Mouse (Mus musculus) embryonic facial prominence, embryonic 14.5 days (tissue): ENCODE data around the gene Lurap1. TPM values are rescaled to one million over a fixed set of nuclear protein-coding genes. Genes with fewer than 3 reads are reported as not detected.
A peak's percentile ranks its signal among the peaks of the same experiment; 100 is the strongest.

Source experiments
- ATAC-seq: fragments of 200-750 bp; cut with Nextera tagmentation; 2 replicates; pipeline ENCODE4 v1.8.0; 2017; ENCODE audit warnings: low read depth, moderate number of reproducible peaks, moderate TSS enrichment
- DNase-seq: peaks from one replicate; pipeline ENCODE4 v3.0.0-alpha.2; 2015; ENCODE audit warnings: low spot score
- H3K27ac ChIP-seq: fragments of 300-500 bp; sonication (generic); replicated peaks from 2 replicates; pipeline ENCODE4 v1.5.1; 2014; ENCODE audit warnings: low read depth, mild to moderate bottlenecking, low read length, moderate library complexity
- H3K27me3 ChIP-seq: fragments of 300-500 bp; sonication (generic); replicated peaks from 2 replicates; pipeline ENCODE4 v1.6.1; 2014; ENCODE audit warnings: low read length; ENCODE audit not compliant: control insufficient read depth, insufficient read depth
- H3K36me3 ChIP-seq: fragments of 300-500 bp; sonication (generic); 2 replicates; pipeline ENCODE4 v1.6.1; 2014; ENCODE audit warnings: low read length, mixed read lengths; ENCODE audit not compliant: control insufficient read depth, insufficient read depth
- H3K4me1 ChIP-seq: fragments of 300-500 bp; sonication (generic); 2 replicates; pipeline ENCODE4 v1.6.1; 2014; ENCODE audit warnings: antibody characterized with exemption, low read length; ENCODE audit not compliant: control insufficient read depth, insufficient read depth
- H3K4me2 ChIP-seq: fragments of 300-500 bp; sonication (generic); 2 replicates; pipeline ENCODE4 v1.6.1; 2014; ENCODE audit warnings: low read depth, mild to moderate bottlenecking, low read length, moderate library complexity, mixed read lengths
- H3K4me3 ChIP-seq: fragments of 300-500 bp; sonication (generic); 2 replicates; pipeline ENCODE4 v1.5.1; 2014; ENCODE audit warnings: low read depth, mild to moderate bottlenecking, low read length
- H3K9ac ChIP-seq: fragments of 300-500 bp; sonication (generic); 2 replicates; pipeline ENCODE4 v1.6.1; 2014; ENCODE audit warnings: low read depth, mild to moderate bottlenecking, low read length, moderate library complexity, mixed read lengths
- H3K9me3 ChIP-seq: fragments of 300-500 bp; sonication (generic); 2 replicates; pipeline ENCODE4 v1.6.1; 2016; ENCODE audit warnings: low read length; ENCODE audit not compliant: control insufficient read depth
- WGBS: fragments of 180-500 bp; shearing (Covaris S2); extraction: QIAGEN DNeasy Blood & Tissue Kit; methylation state at CpG from one replicate; pipeline ENCODE4 v1.1.7; 2014; 5-methylcytosine and 5-hydroxymethylcytosine counted together
- polyA plus RNA-seq: library from polyadenylated mRNA; unstranded; fragments of >200 nt; fragmentation: Nextera tagmentation; extraction: Ambion mirVana; gene quantifications from 2 replicates; pipeline ENCODE4 v1.2.1, GENCODE M21; 2014

Gene Lurap1
- polyA plus RNA-seq, 1 experiment from 2014 or later, result 2.4 TPM

- no peaks in the 10 kb centered on the region for H3K4me1 ChIP-seq
- H3K4me2 ChIP-seq, result no peak overlapping the region
- 92% methylated on average over 6 of the region's 6 CpGs for WGBS
- no peaks in the 10 kb centered on the region for H3K9me3 ChIP-seq
- H3K9ac ChIP-seq, result no peak overlapping the region
- H3K27me3 ChIP-seq, result no peaks in the 10 kb centered on the region
- H3K36me3 ChIP-seq, result peaks cover 15% of the 10 kb centered on the region; the same call in 1 of the 2 replicates
- no peak overlapping the region for H3K27ac ChIP-seq
- no peak for DNase-seq
- no peak for ATAC-seq
- H3K4me3 ChIP-seq, result no peak overlapping the region
These were observed 40.4 kb downstream of the Lurap1 start for GRCm38 (mm10) chr4:116110695-116111094.

- Histone ChIP-seq H3K36me3 (peaks cover 35% of the 10 kb centered on the region), H3K27ac (no peak overlapping the region), H3K27me3 (no peaks in the 10 kb centered on the region), H3K9ac (no peak overlapping the region), H3K4me1 (no peaks in the 10 kb centered on the region), H3K9me3 (no peaks in the 10 kb centered on the region), H3K4me3 (no peak overlapping the region), H3K4me2 (no peak overlapping the region)
- WGBS, result 96% methylated on average over 5 of the region's 5 CpGs
- ATAC-seq (no peak), DNase-seq (no peak)
These were observed 45.9 kb downstream of the Lurap1 start for GRCm38 (mm10) chr4:116105278-116105677.

- WGBS, result 88% methylated on average over 7 of the region's 7 CpGs
- Histone ChIP-seq H3K4me1 (no peaks in the 10 kb centered on the region), H3K4me2 (no peak overlapping the region), H3K9ac (no peak overlapping the region), H3K27ac (no peak overlapping the region), H3K9me3 (no peaks in the 10 kb centered on the region), H3K36me3 (peaks cover 65% of the 10 kb centered on the region), H3K4me3 (no peak overlapping the region), H3K27me3 (no peaks in the 10 kb centered on the region)
- ATAC-seq, result no peak
- DNase-seq, result no peak
These were observed 50.2 kb downstream of the Lurap1 start for GRCm38 (mm10) chr4:116100959-116101358.

GRCm38 (mm10) chr4:116097211-116097610 is 53.9 kb downstream of the Lurap1 start:
- no peaks in the 10 kb centered on the region for H3K9me3 ChIP-seq
- H3K4me2 ChIP-seq, result no peak overlapping the region
- peaks cover 87% of the 10 kb centered on the region for H3K36me3 ChIP-seq
- no peaks in the 10 kb centered on the region for H3K27me3 ChIP-seq
- ATAC-seq (no peak), DNase-seq (no peak)
- no peaks in the 10 kb centered on the region for H3K4me1 ChIP-seq
- no peak overlapping the region for H3K4me3 ChIP-seq
- WGBS, result 88% methylated on average over 8 of the region's 8 CpGs
- H3K9ac ChIP-seq, result no peak overlapping the region
- H3K27ac ChIP-seq, result no peak overlapping the region

- Histone ChIP-seq H3K4me1 (no peaks in the 10 kb centered on the region), H3K4me3 (no peak overlapping the region), H3K27ac (no peak overlapping the region), H3K9me3 (no peaks in the 10 kb centered on the region), H3K27me3 (no peaks in the 10 kb centered on the region), H3K9ac (no peak overlapping the region), H3K36me3 (peaks cover 96% of the 10 kb centered on the region), H3K4me2 (no peak overlapping the region)
- ATAC-seq (no peak), DNase-seq (no peak)
- WGBS, result 92% methylated on average over 10 of the region's 10 CpGs
These were observed 54.8 kb downstream of the Lurap1 start for GRCm38 (mm10) chr4:116096291-116096690.

- Histone ChIP-seq H3K4me3 (no peak overlapping the region), H3K27me3 (no peaks in the 10 kb centered on the region), H3K4me2 (no peak overlapping the region), H3K9me3 (no peaks in the 10 kb centered on the region), H3K36me3 (peaks cover 99% of the 10 kb centered on the region), H3K4me1 (no peaks in the 10 kb centered on the region), H3K9ac (no peak overlapping the region), H3K27ac (no peak overlapping the region)
- peak; percentile 53; the same call in 1 of the 2 replicates for ATAC-seq
- WGBS, result 90% methylated on average over 23 of the region's 23 CpGs
- DNase-seq, result peak; percentile 14
These were observed 62.5 kb downstream of the Lurap1 start for GRCm38 (mm10) chr4:116088510-116089249.

Other genes with a start within 250 kb of the Lurap1 start
- 0.26 and 0.58 TPM in 2 replicates for gene Dmbx1, start 211.4 kb downstream of the Lurap1 start, polyA plus RNA-seq
- 3.8 and 4.5 TPM in 2 replicates for gene Faah, start 133.4 kb downstream of the Lurap1 start, polyA plus RNA-seq
- gene Nsun4, start 97.5 kb downstream of the Lurap1 start, polyA plus RNA-seq, result 17.7 and 20.2 TPM in 2 replicates
- gene Uqcrh, start 76.3 kb downstream of the Lurap1 start, polyA plus RNA-seq, result 511 and 572 TPM in 2 replicates
- gene Lrrc41, start 76.1 kb downstream of the Lurap1 start, polyA plus RNA-seq, result 73.1 and 85.5 TPM in 2 replicates
- gene Rad54l, start 27.6 kb downstream of the Lurap1 start, polyA plus RNA-seq, result 20.7 and 22.6 TPM in 2 replicates
- 60.4 and 62.7 TPM in 2 replicates for gene Pomgnt1, start 27.5 kb downstream of the Lurap1 start, polyA plus RNA-seq
- 1.7 and 4.0 TPM in 2 replicates for gene Tspan1, start 16.3 kb upstream of the Lurap1 start, polyA plus RNA-seq
- gene 1700042G07Rik, start 22.0 kb upstream of the Lurap1 start, polyA plus RNA-seq, result not detected in 2 replicates
- not detected in 2 replicates for gene Gm49337, start 22.0 kb upstream of the Lurap1 start, polyA plus RNA-seq
- 15.5 and 17.0 TPM in 2 replicates for gene Pik3r3, start 70.3 kb upstream of the Lurap1 start, polyA plus RNA-seq